Mouse (Mus musculus): ENCODE measurements around the gene Spred3. TPM values are rescaled to one million over a fixed set of nuclear protein-coding genes. Genes with fewer than 3 reads are reported as not detected.
"Not testable (repeated sequence)": the region's sequence is repeated elsewhere in the genome, so short reads cannot be mapped to it uniquely, and the experiment has no call there.

Spred3 gene
- polyA plus RNA-seq (2016; fragmentation: Nextera tagmentation; extraction: Ambion mirVana), result 3.3 and 4.1 TPM in 2 replicates

DNA sequence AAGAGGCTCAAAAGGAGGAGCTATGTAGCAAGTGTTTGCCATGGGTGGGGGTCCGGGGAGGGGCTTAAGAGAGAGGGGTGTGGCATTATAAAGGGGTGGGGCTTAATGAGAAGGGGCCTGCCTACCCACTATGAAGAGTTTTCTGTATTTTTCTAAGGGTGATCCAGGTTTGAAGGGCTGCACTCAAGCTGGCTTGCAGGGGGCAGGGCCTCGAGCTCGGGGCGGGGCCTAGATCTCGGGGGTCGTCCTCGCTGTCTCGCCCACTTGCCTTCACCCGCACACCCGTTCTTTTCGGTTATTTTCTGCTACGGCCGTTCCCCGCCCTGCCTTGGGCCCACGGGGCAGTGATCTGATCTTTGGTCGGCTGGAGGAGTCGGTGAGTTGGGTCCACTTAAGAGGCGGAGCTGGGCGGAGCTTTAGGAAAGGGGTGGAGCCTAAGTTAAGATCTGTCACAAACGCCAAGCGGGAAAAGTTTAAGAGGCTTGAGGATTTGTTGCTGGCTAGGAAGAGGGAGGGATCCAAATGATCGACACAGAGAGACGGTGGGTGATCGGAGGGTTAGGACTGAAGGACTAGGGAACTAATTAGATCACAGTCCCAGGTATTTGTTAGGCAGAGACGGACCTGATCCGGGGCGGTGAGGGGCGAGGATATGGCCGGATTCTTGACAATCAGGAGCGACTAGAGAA, at the start of gene Spred3, which contains the start of gene Ggn:
Spred3 (minus strand) TSS at position 346 of the 689 bp plus-strand sequence.
Ggn (plus strand) TSS at position 145 of the 689 bp plus-strand sequence.
- Histone ChIP-seq H3K4me1 (peaks cover 65% of the 10 kb centered on the region), H3K9me3 (no peaks in the 10 kb centered on the region), H3K27me3 (replicated peaks; ENCODE audit: low read depth, poor library complexity, severe bottlenecking) (peaks cover 74% of the 10 kb centered on the region), H3K4me3 (peak within 1 kb of the TSS; percentile 84), H3K36me3 (replicated peaks) (peaks cover 33% of the 10 kb centered on the region), H3K27ac (replicated peaks) (peak within 1 kb of the TSS; percentile 90)
- under 1% methylated on average over 30 of the region's 30 CpGs for WGBS
- DNase-seq (ENCODE audit: low spot score), result peak; percentile 71

DNA sequence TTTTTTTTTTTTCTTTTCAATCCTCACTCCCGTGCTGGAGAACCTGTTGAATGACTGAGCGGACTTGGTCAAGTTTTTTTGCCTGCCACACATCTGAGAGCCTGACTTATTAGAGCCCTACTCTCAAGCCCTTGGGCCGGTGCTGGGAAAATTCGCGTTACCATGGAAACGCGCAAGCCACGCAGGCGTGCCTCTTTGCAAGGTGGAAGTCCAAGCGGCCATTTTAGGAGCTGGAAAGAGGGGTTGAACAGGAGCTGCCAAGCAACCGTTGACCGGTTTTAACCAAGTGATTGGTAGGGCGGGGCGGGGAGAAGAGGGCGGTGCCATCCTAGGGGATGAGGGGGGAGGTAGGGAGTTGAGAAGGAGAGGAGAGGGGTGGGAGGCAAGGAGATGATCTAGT, 44.6 kb upstream of the Spred3 start:
- Histone ChIP-seq H3K27me3 (replicated peaks; ENCODE audit: low read depth, poor library complexity, severe bottlenecking) (peaks cover 26% of the 10 kb centered on the region), H3K4me3 (no peak overlapping the region), H3K27ac (replicated peaks) (no peak overlapping the region), H3K36me3 (replicated peaks) (no peaks in the 10 kb centered on the region), H3K9me3 (peaks cover 11% of the 10 kb centered on the region), H3K4me1 (peaks cover 25% of the 10 kb centered on the region)
- DNase-seq (ENCODE audit: low spot score), result peak; percentile 30
- 42% methylated on average over 15 of the region's 15 CpGs for WGBS

DNA sequence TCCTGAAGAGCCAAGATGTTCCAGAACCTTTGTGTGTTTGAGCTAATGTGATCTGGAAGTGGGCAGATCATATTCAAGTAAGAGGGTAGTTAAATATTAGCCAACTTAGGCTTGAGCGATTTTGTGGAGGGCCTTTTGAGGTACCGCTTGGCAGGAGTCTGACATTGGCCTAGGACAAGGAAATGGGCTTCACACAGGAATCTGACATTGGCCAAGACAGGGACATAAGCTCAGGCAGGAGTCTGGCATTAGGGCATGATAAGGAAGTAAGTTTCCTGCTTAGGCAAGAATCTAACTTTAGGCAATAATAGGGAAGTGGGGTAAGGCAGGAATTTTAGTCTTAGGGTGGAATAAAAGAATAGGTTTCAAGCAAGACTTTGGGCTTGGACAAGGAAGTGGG, 44.0 kb upstream of the Spred3 start:
- no peak for DNase-seq (ENCODE audit: low spot score)
- H3K9me3 ChIP-seq, result peaks cover 5% of the 10 kb centered on the region
- WGBS, result 75% methylated on average over 2 of the region's 2 CpGs
- no peaks in the 10 kb centered on the region for H3K36me3 ChIP-seq (replicated peaks)
- peaks cover 25% of the 10 kb centered on the region for H3K4me1 ChIP-seq
- H3K27ac ChIP-seq (replicated peaks), result no peak overlapping the region
- peak overlapping the region; percentile 48 for H3K4me3 ChIP-seq
- H3K27me3 ChIP-seq (replicated peaks; ENCODE audit: low read depth, poor library complexity, severe bottlenecking), result peaks cover 26% of the 10 kb centered on the region

DNA sequence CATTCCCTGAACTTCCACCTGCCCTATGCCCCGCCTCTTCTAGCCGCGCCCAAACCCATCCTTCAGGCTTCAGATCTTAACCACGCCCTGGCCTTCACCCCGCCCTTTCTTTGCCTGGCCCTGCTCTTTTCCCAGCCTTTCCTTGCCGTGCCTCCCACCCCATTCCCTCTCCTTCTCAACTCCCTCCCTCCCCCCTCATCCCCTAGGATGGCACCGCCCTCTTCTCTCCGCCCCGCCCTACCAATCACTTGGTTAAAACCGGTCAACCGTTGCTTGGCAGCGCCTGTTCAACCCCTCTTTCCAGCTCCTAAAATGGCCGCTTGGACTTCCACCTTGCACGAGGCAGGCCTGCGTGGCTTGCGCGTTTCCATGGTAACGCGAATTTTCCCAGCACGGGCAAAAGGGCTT, 43.5 kb upstream of the Spred3 start, which contains the start of gene Catsperg1:
Catsperg1 (minus strand) TSS at position 361 of the 408 bp plus-strand sequence.
- peak; percentile 84 for DNase-seq (ENCODE audit: low spot score)

DNA sequence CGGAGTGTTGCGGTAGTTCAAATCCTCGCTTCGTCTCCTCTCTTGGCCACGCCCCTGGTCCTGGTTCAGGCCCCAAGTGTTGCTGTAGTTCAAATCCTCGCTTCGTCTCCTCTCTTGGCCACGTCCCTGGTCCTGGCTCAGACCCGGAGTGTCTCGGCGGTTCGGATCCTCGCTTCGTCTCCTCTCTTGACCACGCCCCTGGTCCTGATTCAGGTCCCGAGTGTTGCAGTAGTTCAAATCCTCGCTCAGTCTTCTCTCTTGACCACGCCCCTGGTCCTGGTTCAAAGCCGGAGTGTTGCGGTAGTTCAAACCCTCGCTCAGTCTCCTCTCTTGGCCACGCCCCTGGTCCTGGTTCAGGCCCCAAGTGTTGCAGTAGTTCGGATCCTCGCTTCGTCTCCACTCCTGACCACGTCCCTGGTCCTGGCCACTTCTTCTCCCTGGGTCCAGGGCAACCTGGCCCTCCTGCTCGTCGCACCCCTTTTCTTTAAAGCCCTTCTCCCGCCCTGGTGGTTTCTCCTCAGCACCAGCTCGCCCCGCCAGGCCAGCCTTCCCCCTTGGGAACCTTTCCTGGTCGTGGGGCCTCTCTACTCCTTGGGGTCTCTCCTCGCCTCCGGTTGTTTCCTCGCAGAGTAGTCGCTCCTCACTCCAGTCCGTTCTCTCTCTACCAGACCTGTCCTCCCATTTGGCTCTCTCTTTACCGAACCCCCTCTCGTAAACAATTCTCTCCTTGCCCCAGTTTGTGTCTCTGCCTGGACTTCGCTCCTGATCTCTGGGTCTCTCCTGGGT, 42.8 kb upstream of the Spred3 start:
- WGBS, result 11% methylated on average over 40 of the region's 40 CpGs
- peaks cover 26% of the 10 kb centered on the region for H3K27me3 ChIP-seq (replicated peaks; ENCODE audit: low read depth, poor library complexity, severe bottlenecking)
- peak overlapping the region; percentile 48 for H3K4me3 ChIP-seq
- H3K9me3 ChIP-seq; H3K27ac ChIP-seq (replicated peaks); H3K36me3 ChIP-seq (replicated peaks): not testable (repeated sequence)
- DNase-seq (ENCODE audit: low spot score), result peak; percentile 11
- peaks cover 25% of the 10 kb centered on the region for H3K4me1 ChIP-seq

More for the DNA sequence above, 43.5 kb upstream of the Spred3 start, which contains the start of gene Catsperg1:
- H3K27ac ChIP-seq (replicated peaks), result peak within 1 kb of the TSS; percentile 40; the same call in 1 of the 2 replicates
- no peaks in the 10 kb centered on the region for H3K36me3 ChIP-seq (replicated peaks)
- peaks cover 26% of the 10 kb centered on the region for H3K27me3 ChIP-seq (replicated peaks; ENCODE audit: low read depth, poor library complexity, severe bottlenecking)
- H3K4me1 ChIP-seq, result peaks cover 25% of the 10 kb centered on the region
- H3K9me3 ChIP-seq, result peaks cover 4% of the 10 kb centered on the region; the same call in 1 of the 2 replicates
- WGBS, result 2% methylated on average over 20 of the region's 20 CpGs
- H3K4me3 ChIP-seq, result peak within 1 kb of the TSS; percentile 48

DNA sequence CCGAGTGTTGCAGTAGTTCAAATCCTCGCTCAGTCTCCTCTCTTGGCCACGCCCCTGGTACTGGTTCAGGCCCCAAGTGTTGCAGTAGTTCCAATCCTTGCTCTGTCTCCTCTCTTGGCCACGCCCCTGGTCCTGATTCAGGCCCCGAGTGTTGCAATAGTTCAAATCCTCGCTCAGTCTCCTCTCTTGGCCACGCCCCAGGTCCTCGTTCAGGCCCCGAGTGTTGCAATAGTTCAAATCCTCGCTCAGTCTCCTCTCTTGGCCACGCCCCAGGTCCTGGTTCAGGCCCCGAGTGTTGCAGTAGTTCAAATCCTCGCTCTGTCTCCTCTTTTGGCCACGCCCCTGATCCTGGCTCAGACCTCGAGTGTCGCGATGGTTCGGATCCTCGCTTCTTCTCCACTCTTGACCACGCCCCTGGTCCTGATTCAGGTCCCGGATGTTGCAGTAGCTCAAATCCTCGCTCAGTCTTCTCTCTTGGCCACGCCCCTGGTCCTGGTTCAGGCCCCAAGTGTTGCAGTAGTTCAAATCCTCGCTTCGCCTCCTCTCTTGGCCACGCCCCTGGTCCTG, 42.1 kb upstream of the Spred3 start:
- H3K27me3 ChIP-seq (replicated peaks; ENCODE audit: low read depth, poor library complexity, severe bottlenecking), result peaks cover 26% of the 10 kb centered on the region
- H3K4me3 ChIP-seq, result peak overlapping the region; percentile 54
- no peaks in the 10 kb centered on the region for H3K36me3 ChIP-seq (replicated peaks)
- DNase-seq (ENCODE audit: low spot score), result peak; percentile 43
- peaks cover 25% of the 10 kb centered on the region for H3K4me1 ChIP-seq
- 13% methylated on average over 26 of the region's 26 CpGs for WGBS
- H3K27ac ChIP-seq (replicated peaks), result peak overlapping the region; percentile 48; the same call in 1 of the 2 replicates
- peaks cover under 1% of the 10 kb centered on the region; the same call in 1 of the 2 replicates for H3K9me3 ChIP-seq

DNA sequence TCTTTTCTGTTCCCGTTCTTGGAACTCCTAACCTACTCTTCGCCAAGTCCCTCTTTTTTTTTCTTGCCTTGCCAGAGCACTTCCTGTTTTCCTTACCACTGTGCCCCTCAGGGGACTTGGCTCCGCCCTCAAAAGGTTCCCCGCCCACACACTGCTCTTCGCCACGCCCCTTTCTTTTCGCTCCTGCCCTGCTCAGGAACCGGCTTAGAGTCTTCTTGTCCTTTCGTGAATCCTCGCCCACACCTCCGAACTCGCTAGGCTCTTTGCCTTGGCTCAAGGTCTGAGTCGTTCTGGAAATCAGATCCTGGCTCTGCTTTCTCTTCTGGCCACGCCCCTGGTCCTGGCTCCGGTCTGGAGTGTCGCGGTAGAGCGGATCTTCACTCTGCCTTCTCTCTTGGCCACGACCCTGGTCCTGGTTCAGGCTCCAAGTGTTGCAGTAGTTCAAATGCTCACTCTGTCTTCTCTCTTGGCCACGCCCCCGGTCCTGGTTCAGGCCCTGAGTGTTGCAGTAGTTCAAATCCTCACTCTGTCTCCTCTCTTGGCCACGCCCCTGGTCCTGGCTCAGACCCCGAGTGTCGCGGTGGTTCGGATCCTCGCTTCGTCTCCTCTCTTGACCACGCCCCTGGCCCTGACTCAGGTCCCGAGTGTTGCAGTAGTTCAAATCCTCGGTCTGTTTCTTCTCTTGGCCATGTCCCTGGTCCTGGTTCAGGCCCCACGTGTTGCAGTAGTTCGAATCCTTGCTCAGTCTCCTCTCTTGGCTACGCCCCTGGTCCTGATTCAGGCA, 41.4 kb upstream of the Spred3 start:
- Histone ChIP-seq H3K4me3 (peak overlapping the region; percentile 54), H3K27me3 (replicated peaks; ENCODE audit: low read depth, poor library complexity, severe bottlenecking) (peaks cover 26% of the 10 kb centered on the region), H3K36me3 (replicated peaks) (no peaks in the 10 kb centered on the region), H3K4me1 (peaks cover 25% of the 10 kb centered on the region), H3K9me3 (no peaks in the 10 kb centered on the region), H3K27ac (replicated peaks) (peak overlapping the region; percentile 48)
- peak; percentile 83 for DNase-seq (ENCODE audit: low spot score)
- WGBS, result 5% methylated on average over 34 of the region's 34 CpGs

DNA sequence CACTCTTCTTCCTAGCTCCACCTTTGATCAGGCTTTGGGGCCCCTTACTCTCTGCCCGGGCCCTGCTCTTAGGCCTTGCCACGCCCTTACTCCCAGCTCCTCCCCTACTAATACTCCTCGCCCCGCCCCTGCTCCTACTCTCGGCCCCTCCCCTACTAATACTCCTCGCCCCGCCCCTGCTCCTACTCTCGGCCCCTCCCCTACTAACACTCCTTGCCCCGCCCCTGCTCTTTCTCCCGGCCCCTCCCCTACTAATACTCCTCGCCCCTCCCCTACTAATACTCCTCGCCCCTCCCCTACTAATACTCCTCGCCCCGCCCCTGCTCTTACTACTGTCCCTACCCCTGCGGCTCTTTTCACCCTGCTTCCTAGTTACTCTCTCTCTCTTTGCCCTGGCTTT, 40.8 kb upstream of the Spred3 start:
- Histone ChIP-seq H3K4me3 (peak overlapping the region; percentile 54), H3K27me3 (replicated peaks; ENCODE audit: low read depth, poor library complexity, severe bottlenecking) (peaks cover 26% of the 10 kb centered on the region), H3K4me1 (peaks cover 25% of the 10 kb centered on the region)
- 25% methylated on average over 15 of the region's 15 CpGs for WGBS
- H3K36me3 ChIP-seq (replicated peaks); H3K27ac ChIP-seq (replicated peaks); H3K9me3 ChIP-seq: not testable (repeated sequence)
- peak; percentile 18 for DNase-seq (ENCODE audit: low spot score)

DNA sequence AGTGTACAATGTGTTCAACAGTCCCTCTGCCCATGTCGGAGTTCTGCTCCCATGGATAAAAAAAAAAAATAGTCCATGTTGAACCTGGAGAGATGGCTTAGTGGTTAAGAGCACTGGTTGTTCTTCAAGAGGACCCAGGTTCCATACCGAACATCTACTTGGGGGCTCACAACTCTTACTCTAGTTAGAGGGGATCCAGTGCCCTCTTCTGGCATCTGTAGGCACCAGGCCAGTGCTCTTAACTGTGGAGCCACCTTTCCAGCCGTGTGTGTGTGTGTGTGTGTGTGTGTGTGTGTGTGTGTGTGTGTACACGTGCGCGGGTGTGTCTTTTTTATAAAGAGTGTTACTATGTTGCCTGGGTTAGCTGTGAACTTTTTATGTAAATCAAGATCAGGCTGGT, 32.4 kb upstream of the Spred3 start:
- Histone ChIP-seq H3K9me3 (no peaks in the 10 kb centered on the region), H3K4me3 (no peak overlapping the region), H3K27me3 (replicated peaks; ENCODE audit: low read depth, poor library complexity, severe bottlenecking) (no peaks in the 10 kb centered on the region), H3K36me3 (replicated peaks) (no peaks in the 10 kb centered on the region), H3K27ac (replicated peaks) (no peak overlapping the region), H3K4me1 (no peaks in the 10 kb centered on the region)
- DNase-seq (ENCODE audit: low spot score), result no peak
- WGBS, result 83% methylated on average over 6 of the region's 6 CpGs

DNA sequence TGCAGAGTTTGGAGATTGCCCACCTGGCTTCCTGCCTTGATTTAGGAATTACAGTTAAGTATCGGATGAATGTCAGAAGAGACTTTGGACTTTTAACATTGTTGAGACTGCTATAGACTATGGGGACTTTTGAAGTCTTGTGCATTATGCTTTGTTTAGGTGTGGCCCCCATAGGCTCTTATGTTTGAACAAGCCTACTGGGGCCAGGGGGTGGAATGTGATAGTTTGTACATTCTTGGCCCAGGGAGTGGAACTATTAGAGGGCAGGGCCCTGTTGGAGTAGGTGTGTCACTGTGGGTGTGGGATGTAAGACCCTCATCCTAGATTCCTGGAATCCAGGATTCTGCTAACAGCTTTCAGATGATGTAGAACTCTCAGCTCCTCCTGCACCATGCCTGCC, 24.0 kb upstream of the Spred3 start:
- 94% methylated on average over 1 of the region's 1 CpGs for WGBS

DNA sequence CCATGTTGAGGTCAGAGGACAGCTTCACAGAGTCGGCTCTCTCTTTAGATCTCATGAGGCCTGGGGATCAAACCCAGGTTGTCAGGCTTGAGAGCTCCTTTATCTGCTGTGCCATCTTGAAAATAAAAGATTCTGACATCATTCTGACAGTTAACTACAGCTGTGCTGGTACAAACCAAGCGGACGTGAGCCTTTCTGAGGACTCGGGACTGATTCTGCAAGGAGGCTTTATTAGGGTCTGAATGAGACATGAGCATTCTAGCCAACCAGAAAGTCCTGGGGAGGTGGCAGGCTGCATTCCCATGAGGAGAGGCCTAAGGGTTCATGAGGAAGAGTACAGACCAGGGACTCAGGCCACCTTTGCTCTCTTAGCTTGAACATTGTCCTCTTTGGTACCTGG, 11.1 kb upstream of the Spred3 start:
- WGBS, result 91% methylated on average over 4 of the region's 4 CpGs
- peaks cover 23% of the 10 kb centered on the region for H3K36me3 ChIP-seq (replicated peaks)
- 0 out of 2 replicates have a peak overlapping the region, but pooled peaks have one; percentile 91 for H3K27ac ChIP-seq (replicated peaks)
- H3K4me1 ChIP-seq, result peaks cover 17% of the 10 kb centered on the region
- H3K27me3 ChIP-seq (replicated peaks; ENCODE audit: low read depth, poor library complexity, severe bottlenecking); H3K9me3 ChIP-seq; DNase-seq (ENCODE audit: low spot score): not testable (repeated sequence)
- H3K4me3 ChIP-seq, result peak overlapping the region; percentile 78; the same call in 1 of the 2 replicates

More for the DNA sequence above, 24.0 kb upstream of the Spred3 start:
- not testable (repeated sequence) for H3K27me3 ChIP-seq (replicated peaks; ENCODE audit: low read depth, poor library complexity, severe bottlenecking); DNase-seq (ENCODE audit: low spot score); H3K27ac ChIP-seq (replicated peaks); H3K36me3 ChIP-seq (replicated peaks); H3K4me3 ChIP-seq; H3K9me3 ChIP-seq; H3K4me1 ChIP-seq

DNA sequence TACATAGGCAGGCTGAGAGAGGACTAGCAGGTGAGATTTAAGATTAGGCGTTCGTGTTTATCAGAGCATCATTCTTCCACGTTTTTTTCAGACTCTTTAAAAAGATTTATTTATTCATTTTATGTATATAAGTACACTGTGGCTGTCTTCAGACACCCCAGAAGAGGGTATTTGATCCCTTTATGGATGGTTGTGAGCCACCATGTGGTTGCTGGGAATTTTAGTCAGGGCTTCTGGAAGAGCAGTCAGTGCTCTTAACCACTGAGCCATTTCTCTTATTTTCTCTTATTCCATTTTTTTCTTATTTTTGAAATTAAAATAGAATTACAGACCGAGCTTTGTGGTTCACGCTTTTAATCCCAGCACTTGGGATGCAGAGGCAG, 10.6 kb upstream of the Spred3 start:
- peaks cover 17% of the 10 kb centered on the region for H3K4me1 ChIP-seq
- H3K9me3 ChIP-seq, result no peaks in the 10 kb centered on the region
- peak overlapping the region; percentile 78 for H3K4me3 ChIP-seq
- no peak for DNase-seq (ENCODE audit: low spot score)
- H3K27me3 ChIP-seq (replicated peaks; ENCODE audit: low read depth, poor library complexity, severe bottlenecking), result no peaks in the 10 kb centered on the region
- WGBS, result 39% methylated on average over 5 of the region's 5 CpGs
- H3K27ac ChIP-seq (replicated peaks), result peak overlapping the region; percentile 91; the same call in 1 of the 2 replicates
- peaks cover 28% of the 10 kb centered on the region for H3K36me3 ChIP-seq (replicated peaks)

Data from embryonic facial prominence, embryonic 10.5 days (tissue).